Mouse (Mus musculus): ENCODE measurements around the gene Cacna2d4.

DNA sequence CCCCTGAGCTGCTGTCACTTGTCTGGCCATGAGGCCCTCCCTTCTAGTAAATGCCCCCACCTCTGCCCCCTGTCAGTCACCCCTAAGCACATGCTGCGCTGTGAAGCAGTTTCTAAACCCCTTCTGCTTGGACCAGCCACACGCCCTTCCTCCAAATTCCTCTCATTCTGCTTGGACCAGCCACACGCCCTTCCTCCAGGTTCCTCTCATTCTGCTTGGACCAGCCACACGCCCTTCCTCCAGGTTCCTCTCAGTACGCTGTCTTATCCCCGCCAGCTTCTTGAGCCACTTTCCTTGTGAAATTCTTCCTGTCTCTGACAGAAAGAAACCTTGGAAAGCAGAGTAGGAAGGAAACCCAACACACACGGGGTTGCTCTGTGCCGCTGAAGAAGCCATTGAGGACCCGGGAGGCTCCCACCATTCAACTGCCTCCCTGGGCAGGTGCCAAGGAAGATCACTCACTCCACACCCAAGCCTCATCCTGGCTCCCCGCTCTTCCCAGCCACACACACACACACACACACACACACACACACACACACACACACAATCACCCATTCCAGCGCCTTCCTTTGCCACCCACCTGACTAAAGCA, 92.3 kb downstream of the Cacna2d4 start:
- TF ChIP-seq TAL1 (IDR thresholded peaks at IDR 0.05; ENCODE audit: low read length) (no peak), GATA1 (IDR thresholded peaks at IDR 0.05; ENCODE audit: low read length) (no peak)
